8 mouse cellular contexts compared by ENCODE assay signal in the genomic region with DNA sequence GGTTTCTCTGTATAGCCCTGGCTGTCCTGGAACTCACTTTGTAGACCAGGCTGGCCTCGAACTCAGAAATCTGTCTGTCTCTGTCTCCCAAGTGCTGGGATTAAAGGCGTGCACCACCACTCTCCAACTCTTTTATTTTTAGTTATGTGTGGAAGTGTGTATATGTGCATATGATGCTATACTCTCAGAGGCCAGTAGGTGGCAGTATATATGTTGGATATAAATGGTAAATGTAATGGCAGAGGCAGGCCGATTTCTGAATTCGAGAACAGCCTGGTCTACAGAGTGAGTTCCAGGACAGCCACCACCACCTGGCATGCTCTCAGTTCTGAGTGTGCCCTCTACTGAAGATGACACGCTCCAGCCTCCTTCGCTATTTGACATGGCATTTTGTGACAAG.
DNase-seq lines count a peak whose midpoint lies in the region; ATAC-seq and TF ChIP-seq lines count a peak whose summit lies in the region.
"Had no signal": no experiment of that assay in that cellular context is flagged by ENCODE, and none has a peak within 500 bp of the region (broad histone marks: within the 10 kb centered on the region; RNA-seq: fewer than 3 reads in every experiment).

No protein-coding gene starts in this region.

- TF ChIP-seq CTCF in left cerebral cortex, adult 2 months (IDR thresholded peaks at IDR 0.05) = peak; percentile 39

- ATAC-seq in monocyte, adult 5-6 weeks (replicated peaks; ENCODE audit: insufficient number of reproducible peaks, low FRiP score, low TSS enrichment, poor library complexity, severe bottlenecking) = peak; percentile 59; the same call in 1 of the 2 replicates

- no peak for DNase-seq in left cerebral cortex, adult 2 months (ENCODE audit: extremely low spot score in 1 of 2, low spot score in 2 of 2)
- no peak for DNase-seq in left cerebral cortex, postnatal 10 days (ENCODE audit: extremely low spot score in 1 of 2, low spot score in 2 of 2)
- DNase-seq in CD8-positive naive resting alpha-beta T cell, adult 2 months (ENCODE audit: low read depth in 2 of 2, low spot score in 2 of 2) = peak; percentile 5 to 24
- DNase-seq in R1 (ENCODE audit: low read depth, low spot score) = peak; percentile 56
- no peak for DNase-seq in Muller cell, postnatal 12 days (ENCODE audit: inconsistent ontology term)
- DNase-seq in urinary bladder, postnatal 4 days (ENCODE audit: low spot score in 2 of 2) = no peak
- DNase-seq: cerebellum, adult 11-12 months had no signal

- no peak overlapping the region for H3K4me3 ChIP-seq in left cerebral cortex, adult 2 months

- H3K27ac ChIP-seq in left cerebral cortex, adult 2 months = no peak overlapping the region

- intact Hi-C loops in left cerebral cortex, adult 2 months (cut with DNase I) = no loop called here
- intact Hi-C loops in left cerebral cortex, postnatal 10 days (cut with DNase I) = no loop called here

Comparison
In these comparisons a context has a peak if more than half of its experiments do, and no peak if none do; other contexts are left out.
1. DNase-seq: peak in CD8-positive naive resting alpha-beta T cell, adult 2 months (2 of 2) and R1 (single experiment); none in left cerebral cortex, adult 2 months (0 of 2), left cerebral cortex, postnatal 10 days (0 of 2), Muller cell, postnatal 12 days (single experiment) and urinary bladder, postnatal 4 days (0 of 2).